Mouse (Mus musculus): Measurements from ENCODE around the gene Slc22a4. TPM values are rescaled to one million over a fixed set of nuclear protein-coding genes. Genes with fewer than 3 reads are reported as not detected.

Gene Slc22a4
- polyA plus RNA-seq, 1 experiment from 2014 or later = 0.38 TPM

DNA sequence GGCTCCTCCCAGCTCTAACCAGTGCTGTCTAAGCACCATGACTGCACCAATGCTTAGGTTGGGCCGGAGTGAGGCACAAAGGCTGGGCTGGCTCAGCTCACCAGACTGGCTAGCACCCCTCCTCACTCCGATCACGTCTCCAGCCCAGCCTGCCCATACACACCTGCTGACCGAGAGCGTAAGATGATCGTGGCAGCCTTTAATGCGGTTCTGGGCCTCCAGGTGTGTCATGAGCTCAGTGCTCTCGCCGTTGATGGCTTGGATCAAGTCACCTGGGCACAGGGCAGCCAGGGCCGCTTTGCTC lies 35.5 kb upstream of the Slc22a4 start:
- no peak for ATAC-seq (ENCODE audit: insufficient read depth)
- H3K27ac ChIP-seq (ENCODE audit: low read depth) = no peak overlapping the region
- no peaks in the 10 kb centered on the region for H3K9me3 ChIP-seq (ENCODE audit: low read depth, low read length)
- 0 out of 2 replicates have a peak, but pooled peaks cover 4% of the 10 kb centered on the region for H3K27me3 ChIP-seq (ENCODE audit: insufficient read depth, low read length)
- TF ChIP-seq CTCF (IDR thresholded peaks at IDR 0.05; ENCODE audit: low read depth) = no peak
- H3K4me2 ChIP-seq = no peak overlapping the region
- H3K4me3 ChIP-seq (ENCODE audit: low read depth, low read length) = no peak overlapping the region
- 78% methylated on average over 10 of the region's 10 CpGs for WGBS
- H3K36me3 ChIP-seq (ENCODE audit: insufficient read depth) = no peaks in the 10 kb centered on the region
- H3K4me1 ChIP-seq (ENCODE audit: insufficient read depth) = peaks cover 10% of the 10 kb centered on the region; the same call in 1 of the 2 replicates
- no peak overlapping the region for H3K9ac ChIP-seq
- DNase-seq = no peak

DNA sequence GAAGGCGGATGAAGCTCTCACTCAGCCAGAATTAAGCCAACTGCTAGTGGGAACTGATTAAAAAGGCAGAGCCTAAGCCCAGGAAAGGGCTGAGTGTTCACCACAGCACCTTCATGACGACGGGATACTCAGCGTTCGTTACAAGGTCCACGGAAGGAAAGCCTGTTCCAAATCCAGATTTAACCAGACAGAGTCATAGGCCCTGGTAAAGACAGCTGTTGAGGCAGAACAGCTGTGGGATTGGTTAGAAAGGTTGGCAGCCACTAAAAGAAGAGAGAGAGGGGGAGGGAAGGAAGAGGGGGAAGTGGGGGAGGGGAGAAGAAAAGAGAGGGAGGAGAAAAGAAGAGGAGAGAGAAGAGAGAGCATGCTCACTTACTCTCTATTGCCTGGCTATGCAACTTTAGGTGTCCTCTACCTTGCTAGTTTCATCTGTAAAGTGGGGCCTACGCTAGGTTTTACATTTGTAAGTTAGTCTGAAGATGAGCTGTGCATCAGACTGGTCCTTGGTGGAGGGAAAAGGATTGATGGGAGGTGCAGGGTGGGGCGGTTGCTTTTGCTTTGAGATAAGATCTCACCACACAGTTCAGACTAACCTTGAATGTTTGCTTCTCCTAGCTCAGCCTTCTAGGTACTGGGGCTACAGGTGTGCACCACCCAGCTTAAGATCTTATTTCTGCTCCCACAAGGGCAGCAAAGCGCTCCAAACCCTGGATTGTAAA lies 35.0 kb upstream of the Slc22a4 start:
- 52% methylated on average over 9 of the region's 9 CpGs for WGBS
- H3K4me2 ChIP-seq = no peak overlapping the region
- no peak for ATAC-seq (ENCODE audit: insufficient read depth)
- peaks cover 10% of the 10 kb centered on the region; the same call in 1 of the 2 replicates for H3K4me1 ChIP-seq (ENCODE audit: insufficient read depth)
- no peaks in the 10 kb centered on the region for H3K36me3 ChIP-seq (ENCODE audit: insufficient read depth)
- no peak overlapping the region for H3K9ac ChIP-seq
- 0 out of 2 replicates have a peak, but pooled peaks cover 4% of the 10 kb centered on the region for H3K27me3 ChIP-seq (ENCODE audit: insufficient read depth, low read length)
- no peaks in the 10 kb centered on the region for H3K9me3 ChIP-seq (ENCODE audit: low read depth, low read length)
- no peak overlapping the region for H3K4me3 ChIP-seq (ENCODE audit: low read depth, low read length)
- DNase-seq = peak; percentile 60
- H3K27ac ChIP-seq (ENCODE audit: low read depth) = no peak overlapping the region
- TF ChIP-seq CTCF (IDR thresholded peaks at IDR 0.05; ENCODE audit: low read depth) = no peak

DNA sequence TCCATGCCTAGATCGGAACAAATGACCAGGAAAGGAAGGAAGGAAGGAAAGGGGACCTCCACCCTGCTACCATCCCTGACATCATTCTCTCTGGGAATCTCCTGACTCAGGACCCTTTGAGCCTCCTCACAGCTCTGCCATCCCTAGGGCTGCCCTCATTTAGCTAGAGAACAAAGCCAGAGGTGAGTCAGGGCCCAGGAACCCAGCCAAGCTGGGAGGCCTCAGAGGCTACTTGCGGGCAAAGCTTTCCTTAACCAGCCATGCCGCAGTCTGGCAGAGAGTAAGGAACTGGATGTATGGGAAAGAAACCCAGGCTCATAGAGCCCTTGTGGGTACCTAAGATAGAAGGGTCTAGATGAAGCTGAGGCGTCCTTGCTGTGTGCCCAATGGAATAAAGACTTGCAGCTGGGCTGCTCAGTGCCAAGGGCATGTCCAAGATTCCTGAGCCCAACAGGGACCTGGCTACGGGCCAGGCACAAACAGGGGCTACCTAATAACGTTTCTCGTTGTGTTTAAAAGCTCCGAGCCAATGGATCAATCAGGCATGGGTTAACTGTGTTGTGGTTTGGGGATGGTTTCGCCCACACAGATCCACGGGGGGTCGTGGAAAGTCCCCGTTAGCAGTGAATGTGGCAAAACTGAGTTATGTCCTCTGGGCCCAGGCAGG lies 34.3 kb upstream of the Slc22a4 start:
- H3K4me3 ChIP-seq (ENCODE audit: low read depth, low read length) = no peak overlapping the region
- peaks cover 10% of the 10 kb centered on the region; the same call in 1 of the 2 replicates for H3K4me1 ChIP-seq (ENCODE audit: insufficient read depth)
- no peak for TF ChIP-seq CTCF (IDR thresholded peaks at IDR 0.05; ENCODE audit: low read depth)
- H3K4me2 ChIP-seq = no peak overlapping the region
- no peak overlapping the region for H3K27ac ChIP-seq (ENCODE audit: low read depth)
- DNase-seq = no peak
- H3K36me3 ChIP-seq (ENCODE audit: insufficient read depth) = no peaks in the 10 kb centered on the region
- H3K9me3 ChIP-seq (ENCODE audit: low read depth, low read length) = no peaks in the 10 kb centered on the region
- 0 out of 2 replicates have a peak, but pooled peaks cover 4% of the 10 kb centered on the region for H3K27me3 ChIP-seq (ENCODE audit: insufficient read depth, low read length)
- no peak for ATAC-seq (ENCODE audit: insufficient read depth)
- no peak overlapping the region for H3K9ac ChIP-seq
- 65% methylated on average over 12 of the region's 12 CpGs for WGBS

DNA sequence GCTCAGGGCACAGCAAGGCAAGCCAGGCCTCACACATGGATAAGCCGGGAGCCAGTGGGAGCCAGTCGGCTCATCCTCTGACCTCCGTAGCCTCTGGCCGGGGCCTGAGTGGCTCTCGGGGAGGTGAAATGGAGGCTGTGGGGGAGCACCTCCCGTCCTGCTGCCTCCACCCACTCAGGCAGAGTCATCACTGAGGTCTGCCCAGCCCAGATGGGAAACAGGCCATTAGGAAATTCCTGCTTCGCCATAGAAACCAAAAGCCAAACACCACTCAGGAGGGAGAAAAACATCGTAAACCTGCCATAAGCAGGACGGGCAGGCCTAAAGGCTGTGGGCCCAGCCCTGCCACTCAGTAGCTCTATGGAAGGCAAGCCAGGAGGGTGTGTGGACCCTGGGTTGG lies 32.4 kb upstream of the Slc22a4 start:
- 28% methylated on average over 9 of the region's 9 CpGs for WGBS
- peaks cover 10% of the 10 kb centered on the region; the same call in 1 of the 2 replicates for H3K4me1 ChIP-seq (ENCODE audit: insufficient read depth)
- peak; percentile 33 for ATAC-seq (ENCODE audit: insufficient read depth)
- no peak for TF ChIP-seq CTCF (IDR thresholded peaks at IDR 0.05; ENCODE audit: low read depth)
- H3K9ac ChIP-seq = no peak overlapping the region
- no peaks in the 10 kb centered on the region for H3K36me3 ChIP-seq (ENCODE audit: insufficient read depth)
- peak; percentile 60 for DNase-seq
- H3K4me3 ChIP-seq (ENCODE audit: low read depth, low read length) = no peak overlapping the region
- H3K9me3 ChIP-seq (ENCODE audit: low read depth, low read length) = no peaks in the 10 kb centered on the region
- no peaks in the 10 kb centered on the region for H3K27me3 ChIP-seq (ENCODE audit: insufficient read depth, low read length)
- H3K4me2 ChIP-seq = no peak overlapping the region
- H3K27ac ChIP-seq (ENCODE audit: low read depth) = no peak overlapping the region

DNA sequence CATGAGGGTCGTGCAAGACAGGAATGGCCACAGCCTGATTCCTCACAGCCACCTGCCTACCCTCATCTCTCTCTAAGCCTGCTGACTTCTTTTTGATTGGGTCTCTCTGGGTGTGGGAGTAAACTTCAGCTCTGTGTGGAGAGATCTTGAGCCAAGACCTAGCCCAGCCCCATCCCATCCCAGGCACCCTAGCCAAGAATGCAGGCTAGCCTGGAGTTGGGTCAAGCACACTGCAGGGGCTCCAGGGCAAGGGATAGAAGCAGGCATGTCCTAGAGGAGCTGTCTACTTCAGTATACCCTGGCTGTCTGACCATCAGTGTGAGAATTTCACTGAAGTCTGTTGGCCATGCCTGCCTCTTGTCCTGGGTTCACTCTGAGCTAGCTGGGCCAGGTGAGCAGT lies 31.6 kb upstream of the Slc22a4 start:
- ATAC-seq (ENCODE audit: insufficient read depth) (no peak), DNase-seq (no peak)
- TF ChIP-seq CTCF (IDR thresholded peaks at IDR 0.05; ENCODE audit: low read depth) = no peak
- H3K4me1 ChIP-seq (ENCODE audit: insufficient read depth) = peaks cover 10% of the 10 kb centered on the region; the same call in 1 of the 2 replicates
- no peaks in the 10 kb centered on the region for H3K27me3 ChIP-seq (ENCODE audit: insufficient read depth, low read length)
- H3K27ac ChIP-seq (ENCODE audit: low read depth) = no peak overlapping the region
- 20% methylated on average over 1 of the region's 1 CpGs for WGBS
- H3K9ac ChIP-seq = no peak overlapping the region
- H3K36me3 ChIP-seq (ENCODE audit: insufficient read depth) = no peaks in the 10 kb centered on the region
- H3K9me3 ChIP-seq (ENCODE audit: low read depth, low read length) = no peaks in the 10 kb centered on the region
- H3K4me3 ChIP-seq (ENCODE audit: low read depth, low read length) = no peak overlapping the region
- H3K4me2 ChIP-seq = no peak overlapping the region

DNA sequence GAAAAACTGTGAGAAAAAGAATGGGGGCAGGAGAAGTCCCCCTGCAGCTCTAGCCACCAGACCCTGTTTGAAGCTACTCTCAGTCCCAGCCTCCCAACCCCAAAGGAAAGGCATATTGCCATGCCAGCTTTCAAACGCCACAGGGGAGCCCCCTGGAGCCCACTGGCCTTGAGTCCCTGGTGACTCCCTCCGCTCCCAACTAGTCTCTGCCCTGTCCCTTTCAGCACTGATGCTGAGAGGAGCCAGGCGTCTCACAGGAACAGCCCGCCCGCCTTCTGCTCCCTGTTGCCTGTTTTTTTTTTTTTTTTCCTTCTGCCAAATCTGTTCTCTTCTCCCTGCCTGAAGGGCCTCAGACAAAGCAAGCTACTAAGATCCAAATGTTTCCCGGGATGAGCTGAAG lies 30.8 kb upstream of the Slc22a4 start:
- WGBS = 23% methylated on average over 6 of the region's 6 CpGs
- TF ChIP-seq CTCF (IDR thresholded peaks at IDR 0.05; ENCODE audit: low read depth) = no peak
- DNase-seq (peak; percentile 43), ATAC-seq (ENCODE audit: insufficient read depth) (no peak)
- no peak overlapping the region for H3K4me2 ChIP-seq
- no peaks in the 10 kb centered on the region for H3K9me3 ChIP-seq (ENCODE audit: low read depth, low read length)
- H3K4me3 ChIP-seq (ENCODE audit: low read depth, low read length) = no peak overlapping the region
- H3K27me3 ChIP-seq (ENCODE audit: insufficient read depth, low read length) = no peaks in the 10 kb centered on the region
- H3K27ac ChIP-seq (ENCODE audit: low read depth) = no peak overlapping the region
- no peaks in the 10 kb centered on the region for H3K36me3 ChIP-seq (ENCODE audit: insufficient read depth)
- no peak overlapping the region for H3K9ac ChIP-seq
- H3K4me1 ChIP-seq (ENCODE audit: insufficient read depth) = peaks cover 10% of the 10 kb centered on the region; the same call in 1 of the 2 replicates

DNA sequence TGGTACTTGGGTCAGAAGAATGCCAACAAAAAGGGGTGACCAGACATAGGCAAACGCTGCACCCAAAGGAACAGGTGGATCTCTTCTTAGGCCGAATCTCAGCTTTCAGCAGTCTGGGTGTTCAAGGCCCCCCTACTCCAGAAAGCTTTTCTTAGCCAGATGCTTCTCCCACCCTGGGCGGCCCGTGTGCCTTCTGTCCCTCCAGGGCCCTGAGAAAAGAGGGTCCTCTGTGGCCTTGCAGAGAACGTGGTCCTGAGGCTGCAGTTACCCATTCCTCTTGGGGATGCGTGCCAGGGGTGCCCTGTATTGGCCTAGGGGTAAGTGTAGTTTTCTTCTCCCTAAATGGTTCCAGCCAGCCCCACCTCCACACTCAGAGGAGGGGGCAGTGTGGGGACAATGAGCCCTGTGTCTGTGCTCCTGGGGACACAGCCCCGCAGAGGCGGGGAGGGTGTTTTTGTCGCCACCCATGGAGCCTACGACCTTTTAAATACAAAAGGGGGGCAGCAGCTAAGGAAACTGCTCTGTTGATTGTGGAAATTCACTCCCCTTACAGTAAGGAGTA lies 30.2 kb upstream of the Slc22a4 start:
- Histone ChIP-seq H3K36me3 (ENCODE audit: insufficient read depth) (no peaks in the 10 kb centered on the region), H3K4me3 (ENCODE audit: low read depth, low read length) (no peak overlapping the region), H3K4me2 (no peak overlapping the region), H3K9me3 (ENCODE audit: low read depth, low read length) (no peaks in the 10 kb centered on the region), H3K9ac (no peak overlapping the region), H3K27ac (ENCODE audit: low read depth) (no peak overlapping the region), H3K27me3 (ENCODE audit: insufficient read depth, low read length) (no peaks in the 10 kb centered on the region), H3K4me1 (ENCODE audit: insufficient read depth) (peaks cover 10% of the 10 kb centered on the region; the same call in 1 of the 2 replicates)
- WGBS = 45% methylated on average over 10 of the region's 10 CpGs
- TF ChIP-seq CTCF (IDR thresholded peaks at IDR 0.05; ENCODE audit: low read depth) = no peak
- DNase-seq = no peak
- no peak for ATAC-seq (ENCODE audit: insufficient read depth)

All from lung, embryonic 14.5 days (tissue).